Mouse (Mus musculus) megakaryocyte, embryonic 14.5 days (primary cell): ENCODE data around the gene Clip2.

ENCODE experiments used
- FLI1 ChIP-seq: IDR thresholded peaks from 2 replicates; pipeline ENCODE4 v1.6.1; 2012; ENCODE audit warnings: low read length, inconsistent platforms, mixed read lengths
- GATA1 ChIP-seq: IDR thresholded peaks from 3 replicates; pipeline ENCODE4 v1.6.1; 2012; ENCODE audit warnings: mixed read lengths, low read length, inconsistent platforms, borderline replicate concordance

DNA sequence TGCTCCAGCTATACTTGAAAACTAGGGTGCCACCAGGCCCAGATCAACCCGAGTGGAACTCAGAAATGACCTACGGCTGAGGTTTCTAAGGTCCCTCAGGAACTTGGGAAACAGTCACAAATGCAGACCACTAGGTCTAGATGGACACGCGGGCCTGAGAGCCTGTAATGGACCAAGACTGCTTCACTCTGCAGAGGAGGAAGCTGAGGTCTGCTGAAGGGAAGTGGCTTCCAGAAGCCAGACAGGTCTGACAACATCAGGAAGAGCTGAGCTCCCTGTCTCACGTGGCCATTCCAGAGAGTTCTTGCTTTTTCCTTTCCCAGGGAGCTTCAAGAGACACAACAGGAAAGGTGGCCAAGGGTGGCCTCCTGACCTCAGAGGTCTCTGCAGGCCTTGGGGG is 43.3 kb downstream of the Clip2 start:
- TF ChIP-seq FLI1, result no peak
- no peak for TF ChIP-seq GATA1
